Mouse (Mus musculus) brain, embryonic 14.5 days (tissue): ENCODE measurements at regions not wholly inside any gene's neighbourhood (a gene's known extent, or its start where the extent isn't known, plus 50 kb on each side); places are given as distances from the start of the nearest gene placed in this dataset.

Experiments
- DNase-seq: peaks from one replicate; pipeline ENCODE4 v3.0.0-alpha.2; 2011; ENCODE audit warnings: low read depth
- CTCF ChIP-seq: fragments of 200-500 bp; IDR thresholded peaks from 2 replicates; pipeline ENCODE4 v1.5.1; 2012; ENCODE audit warnings: inconsistent platforms, mild to moderate bottlenecking, moderate library complexity, borderline replicate concordance; ENCODE audit not compliant: insufficient read depth, insufficient read length; ENCODE audit errors: extremely low read depth
- POLR2A ChIP-seq: fragments of 200-500 bp; IDR thresholded peaks from 2 replicates; pipeline ENCODE4 v1.6.1; 2012; ENCODE audit warnings: mild to moderate bottlenecking, inconsistent platforms, borderline replicate concordance; ENCODE audit not compliant: poor library complexity, insufficient read depth, insufficient read length, severe bottlenecking; ENCODE audit errors: extremely low read depth

- DNase-seq, result no peak
- no peak for TF ChIP-seq CTCF
- TF ChIP-seq POLR2A, result no peak
These were observed 119.8 kb upstream of the Ankrd55 start for GRCm38 (mm10) chr13:112168468-112168867.

- TF ChIP-seq POLR2A, result no peak
- TF ChIP-seq CTCF, result no peak
- DNase-seq, result no peak
These were observed 117.4 kb upstream of the Ankrd55 start for GRCm38 (mm10) chr13:112170872-112171271.

- no peak for TF ChIP-seq POLR2A
- TF ChIP-seq CTCF, result no peak
- DNase-seq, result no peak
These were observed 116.1 kb upstream of the Ankrd55 start for GRCm38 (mm10) chr13:112171940-112172715.

- DNase-seq, result no peak
- no peak for TF ChIP-seq CTCF
- no peak for TF ChIP-seq POLR2A
These were observed 114.3 kb upstream of the Ankrd55 start for GRCm38 (mm10) chr13:112173973-112174372.

- no peak for DNase-seq
- TF ChIP-seq CTCF (no peak), POLR2A (no peak)
These were observed 110.2 kb upstream of the Ankrd55 start for GRCm38 (mm10) chr13:112178031-112178430.

- DNase-seq, result no peak
- TF ChIP-seq CTCF, result no peak
- TF ChIP-seq POLR2A, result no peak
These were observed 104.3 kb upstream of the Ankrd55 start for GRCm38 (mm10) chr13:112183996-112184395.

GRCm38 (mm10) chr13:112185116-112185515, 103.1 kb upstream of the Ankrd55 start:
- no peak for DNase-seq
- TF ChIP-seq POLR2A (no peak), CTCF (no peak)

GRCm38 (mm10) chr13:112187226-112187625, 101.0 kb upstream of the Ankrd55 start:
- no peak for TF ChIP-seq POLR2A
- TF ChIP-seq CTCF, result no peak
- DNase-seq, result peak; percentile 87

- TF ChIP-seq CTCF (no peak), POLR2A (no peak)
- DNase-seq, result no peak
These were observed 99.9 kb upstream of the Ankrd55 start for GRCm38 (mm10) chr13:112188313-112188712.

GRCm38 (mm10) chr13:112188741-112189476, 99.3 kb upstream of the Ankrd55 start:
- TF ChIP-seq CTCF (no peak), POLR2A (no peak)
- no peak for DNase-seq

- DNase-seq, result no peak
- TF ChIP-seq CTCF, result no peak
- no peak for TF ChIP-seq POLR2A
These were observed 98.6 kb upstream of the Ankrd55 start for GRCm38 (mm10) chr13:112189605-112190004.
